Mouse (Mus musculus) adrenal gland, postnatal 0 days (tissue): ENCODE results near the gene Cyth3. TPM values are rescaled to one million over a fixed set of nuclear protein-coding genes. Genes with fewer than 3 reads are reported as not detected.

ENCODE experiments used
- polyA plus RNA-seq: library from polyadenylated mRNA; unstranded; fragments of >200 nt; fragmentation: Nextera tagmentation; extraction: Ambion mirVana; gene quantifications from 2 replicates; pipeline ENCODE4 v1.2.1, GENCODE M21; 2015

Gene Cyth3
- polyA plus RNA-seq: 81.2 and 99.2 TPM in 2 replicates

GRCm38 (mm10) chr5:143621893-143622622 is at the start of gene Cyth3:
Gene Cyth3 (plus strand): TSS chr5:143622447.

GRCm38 (mm10) chr5:143732180-143732891 is 110.1 kb downstream of the Cyth3 start, which contains the start of gene Usp42:
Gene Usp42 (minus strand): TSS chr5:143732280.

Other genes starting within 250 kb of the Cyth3 start
- 195 and 215 TPM in 2 replicates for gene Kdelr2, start 218.6 kb upstream of the Cyth3 start, polyA plus RNA-seq
- 8.5 and 14.0 TPM in 2 replicates for gene Daglb, start 157.9 kb upstream of the Cyth3 start, polyA plus RNA-seq
- gene Rac1, start 94.4 kb upstream of the Cyth3 start, polyA plus RNA-seq: 333 and 409 TPM in 2 replicates
- gene Usp42, start 109.8 kb downstream of the Cyth3 start, polyA plus RNA-seq: 6.9 and 9.2 TPM in 2 replicates
- 21.4 and 30.9 TPM in 2 replicates for gene Eif2ak1, start 195.3 kb downstream of the Cyth3 start, polyA plus RNA-seq